In genomic region chr10:75684035-75685004, GRCm38 (mm10) we compare ENCODE assay signal across 9 mouse cellular contexts. TPM values are rescaled to one million over a fixed set of nuclear protein-coding genes. Genes with fewer than 3 reads are reported as not detected.
DNase-seq lines count a peak whose midpoint lies in the region; ATAC-seq and TF ChIP-seq lines count a peak whose summit lies in the region.
"Had no signal": no experiment of that assay in that cellular context is flagged by ENCODE, and none has a peak within 500 bp of the region (broad histone marks: within the 10 kb centered on the region; RNA-seq: fewer than 3 reads in every experiment).

No protein-coding gene starts in this region.

- WGBS in forebrain, embryonic 14.5 days = 42% methylated on average over 12 of the region's 12 CpGs
- 51% methylated on average over 12 of the region's 12 CpGs for WGBS in midbrain, embryonic 11.5 days

- H3K27me3 ChIP-seq in forebrain, embryonic 14.5 days (replicated peaks; ENCODE audit: control insufficient read depth, insufficient read depth, low read length) = no peaks in the 10 kb centered on the region
- H3K27me3 ChIP-seq in midbrain, embryonic 11.5 days (ENCODE audit: control insufficient read depth, insufficient read depth, low read length) = no peaks in the 10 kb centered on the region
- H3K27me3 ChIP-seq: liver, embryonic 13.5 days had no signal

- TF ChIP-seq POLR2A in brain, embryonic 14.5 days (IDR thresholded peaks at IDR 0.05; ENCODE audit: borderline replicate concordance, extremely low read depth, insufficient read depth, insufficient read length, poor library complexity, severe bottlenecking) = no peak

- peak; percentile 97 for DNase-seq in brain, embryonic 14.5 days (ENCODE audit: low read depth)
- DNase-seq in forebrain, embryonic 14.5 days (ENCODE audit: low spot score) = peak; percentile 92
- peak; percentile 79 to 91 for DNase-seq in layer of hippocampus, adult 2 months (ENCODE audit: low spot score in 2 of 2)
- DNase-seq in midbrain, embryonic 11.5 days (ENCODE audit: low spot score, missing footprints) = peak; percentile 91
- DNase-seq in thymus, postnatal 4 days = no peak
- no peak for DNase-seq in adrenal gland, postnatal 25 days
- DNase-seq in cerebellum, adult 8-10 months = no peak
- no peak for DNase-seq in ovary, postnatal 10 days (ENCODE audit: low spot score)
- DNase-seq: liver, embryonic 13.5 days had no signal

- 0 out of 2 replicates have a peak overlapping the region, but pooled peaks have one; percentile 3 for H3K4me2 ChIP-seq in forebrain, embryonic 14.5 days (ENCODE audit: low read length)
- no peak overlapping the region for H3K4me2 ChIP-seq in midbrain, embryonic 11.5 days
- H3K4me2 ChIP-seq: liver, embryonic 13.5 days had no signal

- ATAC-seq in forebrain, embryonic 14.5 days = peak; percentile 95
- peak; percentile 88 for ATAC-seq in midbrain, embryonic 11.5 days (ENCODE audit: low FRiP score)

- no peak overlapping the region for H3K4me3 ChIP-seq in forebrain, embryonic 14.5 days (ENCODE audit: low read depth, low read length)
- H3K4me3 ChIP-seq in layer of hippocampus, adult 2 months = peak overlapping the region; percentile 1; the same call in 1 of the 2 replicates
- no peak overlapping the region for H3K4me3 ChIP-seq in midbrain, embryonic 11.5 days (ENCODE audit: low read depth, low read length)
- H3K4me3 ChIP-seq: liver, embryonic 13.5 days had no signal

- no peak for TF ChIP-seq CTCF in brain, embryonic 14.5 days (IDR thresholded peaks at IDR 0.05; ENCODE audit: borderline replicate concordance, extremely low read depth, insufficient read depth, insufficient read length)
- TF ChIP-seq CTCF in layer of hippocampus, adult 2 months (conservative IDR thresholded peaks at IDR 0.05) = no peak

- no peak overlapping the region for H3K9ac ChIP-seq in forebrain, embryonic 14.5 days (ENCODE audit: low read length)
- peak overlapping the region; percentile 16; the same call in 1 of the 2 replicates for H3K9ac ChIP-seq in midbrain, embryonic 11.5 days (ENCODE audit: low read length)
- H3K9ac ChIP-seq: liver, embryonic 13.5 days had no signal

- H3K9me3 ChIP-seq in forebrain, embryonic 14.5 days (replicated peaks; ENCODE audit: control insufficient read depth, low read length) = no peaks in the 10 kb centered on the region
- no peaks in the 10 kb centered on the region for H3K9me3 ChIP-seq in midbrain, embryonic 11.5 days (ENCODE audit: control insufficient read depth, low read length)
- H3K9me3 ChIP-seq: liver, embryonic 13.5 days had no signal

- peak overlapping the region; percentile 63; the same call in 1 of the 2 replicates for H3K27ac ChIP-seq in forebrain, embryonic 14.5 days (ENCODE audit: low read depth, low read length)
- H3K27ac ChIP-seq in layer of hippocampus, adult 2 months = peak overlapping the region; percentile 92
- peak overlapping the region; percentile 20; the same call in 1 of the 2 replicates for H3K27ac ChIP-seq in midbrain, embryonic 11.5 days (ENCODE audit: low read depth, low read length)
- H3K27ac ChIP-seq: liver, embryonic 13.5 days had no signal

- peaks cover 30% of the 10 kb centered on the region for H3K36me3 ChIP-seq in forebrain, embryonic 14.5 days (ENCODE audit: control insufficient read depth, insufficient read depth, low read length)
- no peaks in the 10 kb centered on the region; the same call in 1 of the 2 replicates for H3K36me3 ChIP-seq in midbrain, embryonic 11.5 days (ENCODE audit: control insufficient read depth, insufficient read depth, low read length)

- H3K4me1 ChIP-seq in forebrain, embryonic 14.5 days (ENCODE audit: control insufficient read depth, insufficient read depth, low read length) = peaks cover 10% of the 10 kb centered on the region; the same call in 1 of the 2 replicates
- H3K4me1 ChIP-seq in midbrain, embryonic 11.5 days (ENCODE audit: control insufficient read depth, insufficient read depth, low read length) = peaks cover 11% of the 10 kb centered on the region
- H3K4me1 ChIP-seq: liver, embryonic 13.5 days had no signal

RNA-seq across cellular contexts. Expression of gene Susd2, which starts 40.5 kb away (rescaled TPM):
- polyA plus RNA-seq in brain, embryonic 14.5 days (2012; rRNA removed) = 2.9 and 4.8 TPM in 2 replicates
- 1.3 TPM in 2 replicates for polyA plus RNA-seq in forebrain, embryonic 14.5 days (2014; fragmentation: Nextera tagmentation; extraction: Ambion mirVana)
- 1 to 10 TPM; 2.1 TPM for total RNA-seq in layer of hippocampus, adult 2 months (2021)
- 1.2 and 1.6 TPM in 2 replicates for polyA plus RNA-seq in midbrain, embryonic 11.5 days (2014; fragmentation: Nextera tagmentation; extraction: Ambion mirVana)
- total RNA-seq in adrenal gland, postnatal 25 days (2021) = 5.9 and 8.9 TPM in 2 replicates

Comparison
In these comparisons a context has a peak if more than half of its experiments do, and no peak if none do; other contexts are left out.
1. DNase-seq: peak in brain, embryonic 14.5 days (single experiment), forebrain, embryonic 14.5 days (single experiment), layer of hippocampus, adult 2 months (2 of 2) and midbrain, embryonic 11.5 days (single experiment); none in thymus, postnatal 4 days (single experiment), adrenal gland, postnatal 25 days (single experiment), cerebellum, adult 8-10 months (single experiment) and ovary, postnatal 10 days (single experiment).
2. H3K27ac ChIP-seq: peak in every context shown above with its lines; median percentile 92 in layer of hippocampus, adult 2 months; 63 in forebrain, embryonic 14.5 days; 20 in midbrain, embryonic 11.5 days.